Mouse (Mus musculus): Measurements from ENCODE around the gene E2f3. TPM values are rescaled to one million over a fixed set of nuclear protein-coding genes. Genes with fewer than 3 reads are reported as not detected.

The E2f3 gene
- polyA plus RNA-seq, 2 experiments, result 10.2 to 23.6 TPM

DNA sequence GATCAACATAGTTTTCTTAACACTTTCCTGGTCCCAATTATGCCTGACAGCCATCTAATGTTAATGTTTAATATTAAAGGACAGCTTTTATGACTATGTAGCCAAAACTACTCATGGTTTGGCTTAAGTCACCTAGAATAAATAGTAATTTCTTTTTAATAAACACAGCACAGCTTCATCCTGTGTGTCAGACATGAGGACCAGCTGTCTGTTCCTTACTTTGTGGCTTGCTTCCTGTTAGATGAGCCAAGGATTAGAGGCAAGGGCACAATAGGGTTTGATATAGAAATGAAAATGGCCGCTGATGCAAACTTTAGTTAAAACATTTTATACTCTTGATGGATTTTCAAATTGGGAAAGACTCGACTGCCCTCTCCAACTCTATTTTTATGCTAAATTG lies 32.7 kb upstream of the E2f3 start:
- Histone ChIP-seq H3K4me3 (replicated peaks; ENCODE audit: low read length) (no peak overlapping the region), H3K36me3 (ENCODE audit: control insufficient read depth, insufficient read depth, low read length) (no peaks in the 10 kb centered on the region), H3K9me3 (ENCODE audit: control insufficient read depth, low read length) (no peaks in the 10 kb centered on the region), H3K4me1 (ENCODE audit: control insufficient read depth, insufficient read depth, low read length) (no peaks in the 10 kb centered on the region), H3K4me2 (replicated peaks; ENCODE audit: low read depth, low read length, severe bottlenecking) (no peak overlapping the region), H3K27ac (replicated peaks; ENCODE audit: low read depth, low read length) (no peak overlapping the region), H3K27me3 (ENCODE audit: control insufficient read depth, insufficient read depth, low read length) (no peaks in the 10 kb centered on the region), H3K9ac (ENCODE audit: low read depth, low read length, severe bottlenecking) (no peak overlapping the region)
- WGBS, result 79% methylated on average over 2 of the region's 2 CpGs
- no peak for ATAC-seq (ENCODE audit: low FRiP score, low read depth)
- no peak for DNase-seq (ENCODE audit: low spot score)
- no peak for TF ChIP-seq POLR2A (IDR thresholded peaks at IDR 0.05; ENCODE audit: borderline replicate concordance, extremely low read depth, insufficient read depth, insufficient read length)

- Histone ChIP-seq H3K9me3 (ENCODE audit: control insufficient read depth, low read length) (no peaks in the 10 kb centered on the region), H3K27ac (replicated peaks; ENCODE audit: low read depth, low read length) (no peak overlapping the region), H3K4me1 (ENCODE audit: control insufficient read depth, insufficient read depth, low read length) (no peaks in the 10 kb centered on the region), H3K4me3 (replicated peaks; ENCODE audit: low read length) (no peak overlapping the region), H3K27me3 (ENCODE audit: control insufficient read depth, insufficient read depth, low read length) (no peaks in the 10 kb centered on the region), H3K36me3 (ENCODE audit: control insufficient read depth, insufficient read depth, low read length) (no peaks in the 10 kb centered on the region), H3K4me2 (replicated peaks; ENCODE audit: low read depth, low read length, severe bottlenecking) (no peak overlapping the region), H3K9ac (ENCODE audit: low read depth, low read length, severe bottlenecking) (no peak overlapping the region)
- ATAC-seq (ENCODE audit: low FRiP score, low read depth) (no peak), DNase-seq (ENCODE audit: low spot score) (no peak)
- 86% methylated on average over 7 of the region's 7 CpGs for WGBS
- TF ChIP-seq POLR2A (IDR thresholded peaks at IDR 0.05; ENCODE audit: borderline replicate concordance, extremely low read depth, insufficient read depth, insufficient read length), result no peak
Measured at GRCm38 (mm10) chr13:30017611-30018010, 31.7 kb upstream of the E2f3 start.

GRCm38 (mm10) chr13:30014576-30014975 lies 28.7 kb upstream of the E2f3 start:
- Histone ChIP-seq H3K9me3 (ENCODE audit: control insufficient read depth, low read length) (no peaks in the 10 kb centered on the region), H3K27ac (replicated peaks; ENCODE audit: low read depth, low read length) (no peak overlapping the region), H3K9ac (ENCODE audit: low read depth, low read length, severe bottlenecking) (no peak overlapping the region), H3K36me3 (ENCODE audit: control insufficient read depth, insufficient read depth, low read length) (no peaks in the 10 kb centered on the region), H3K4me1 (ENCODE audit: control insufficient read depth, insufficient read depth, low read length) (no peaks in the 10 kb centered on the region), H3K27me3 (ENCODE audit: control insufficient read depth, insufficient read depth, low read length) (no peaks in the 10 kb centered on the region), H3K4me2 (replicated peaks; ENCODE audit: low read depth, low read length, severe bottlenecking) (no peak overlapping the region), H3K4me3 (replicated peaks; ENCODE audit: low read length) (no peak overlapping the region)
- DNase-seq (ENCODE audit: low spot score) (no peak), ATAC-seq (ENCODE audit: low FRiP score, low read depth) (no peak)
- TF ChIP-seq POLR2A (IDR thresholded peaks at IDR 0.05; ENCODE audit: borderline replicate concordance, extremely low read depth, insufficient read depth, insufficient read length), result no peak
- 85% methylated on average over 8 of the region's 8 CpGs for WGBS

GRCm38 (mm10) chr13:30012226-30012625 lies 26.4 kb upstream of the E2f3 start:
- no peak for ATAC-seq (ENCODE audit: low FRiP score, low read depth)
- H3K9me3 ChIP-seq (ENCODE audit: control insufficient read depth, low read length), result no peaks in the 10 kb centered on the region
- no peaks in the 10 kb centered on the region for H3K36me3 ChIP-seq (ENCODE audit: control insufficient read depth, insufficient read depth, low read length)
- no peak overlapping the region for H3K9ac ChIP-seq (ENCODE audit: low read depth, low read length, severe bottlenecking)
- TF ChIP-seq POLR2A (IDR thresholded peaks at IDR 0.05; ENCODE audit: borderline replicate concordance, extremely low read depth, insufficient read depth, insufficient read length), result no peak
- H3K4me2 ChIP-seq (replicated peaks; ENCODE audit: low read depth, low read length, severe bottlenecking), result no peak overlapping the region
- WGBS, result 65% methylated on average over 6 of the region's 6 CpGs
- H3K27me3 ChIP-seq (ENCODE audit: control insufficient read depth, insufficient read depth, low read length), result no peaks in the 10 kb centered on the region
- H3K4me3 ChIP-seq (replicated peaks; ENCODE audit: low read length), result no peak overlapping the region
- no peaks in the 10 kb centered on the region for H3K4me1 ChIP-seq (ENCODE audit: control insufficient read depth, insufficient read depth, low read length)
- no peak for DNase-seq (ENCODE audit: low spot score)
- no peak overlapping the region for H3K27ac ChIP-seq (replicated peaks; ENCODE audit: low read depth, low read length)

DNA sequence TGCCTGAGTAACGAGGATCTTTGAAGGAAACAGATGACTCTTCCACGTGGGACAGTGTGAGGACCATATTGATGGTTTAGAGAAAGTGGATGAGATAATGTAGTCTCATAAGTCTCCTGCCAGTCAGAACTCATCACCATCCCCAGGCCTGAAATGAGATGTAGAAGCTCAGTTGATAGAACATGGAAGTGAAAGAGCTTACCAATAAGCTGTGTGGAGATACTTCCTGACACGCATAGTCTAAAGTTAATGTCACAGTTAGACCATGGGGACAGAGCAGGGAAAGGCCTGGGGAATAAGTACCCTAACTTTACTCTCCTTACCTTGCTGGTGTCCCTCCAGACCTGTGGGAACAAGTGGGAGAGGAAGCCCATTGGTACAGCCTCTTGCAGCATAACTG lies 22.9 kb upstream of the E2f3 start:
- DNase-seq (ENCODE audit: low spot score) (no peak), ATAC-seq (ENCODE audit: low FRiP score, low read depth) (no peak)
- H3K4me3 ChIP-seq (replicated peaks; ENCODE audit: low read length), result no peak overlapping the region
- TF ChIP-seq POLR2A (IDR thresholded peaks at IDR 0.05; ENCODE audit: borderline replicate concordance, extremely low read depth, insufficient read depth, insufficient read length), result no peak
- H3K9ac ChIP-seq (ENCODE audit: low read depth, low read length, severe bottlenecking), result no peak overlapping the region
- no peaks in the 10 kb centered on the region for H3K27me3 ChIP-seq (ENCODE audit: control insufficient read depth, insufficient read depth, low read length)
- H3K4me2 ChIP-seq (replicated peaks; ENCODE audit: low read depth, low read length, severe bottlenecking), result no peak overlapping the region
- no peaks in the 10 kb centered on the region for H3K36me3 ChIP-seq (ENCODE audit: control insufficient read depth, insufficient read depth, low read length)
- no peaks in the 10 kb centered on the region for H3K9me3 ChIP-seq (ENCODE audit: control insufficient read depth, low read length)
- H3K27ac ChIP-seq (replicated peaks; ENCODE audit: low read depth, low read length), result no peak overlapping the region
- H3K4me1 ChIP-seq (ENCODE audit: control insufficient read depth, insufficient read depth, low read length), result no peaks in the 10 kb centered on the region
- whole genome bisulfite sequencing, result 81% methylated on average over 3 of the region's 3 CpGs

- ATAC-seq (ENCODE audit: low FRiP score, low read depth), result no peak
- Histone ChIP-seq H3K9me3 (ENCODE audit: control insufficient read depth, low read length) (no peaks in the 10 kb centered on the region), H3K27me3 (ENCODE audit: control insufficient read depth, insufficient read depth, low read length) (no peaks in the 10 kb centered on the region)
Measured at GRCm38 (mm10) chr13:30005422-30005821, 19.6 kb upstream of the E2f3 start.

More at GRCm38 (mm10) chr13:30005422-30005821, 19.6 kb upstream of the E2f3 start:
- 74% methylated on average over 3 of the region's 3 CpGs for WGBS
- TF ChIP-seq POLR2A (IDR thresholded peaks at IDR 0.05; ENCODE audit: borderline replicate concordance, extremely low read depth, insufficient read depth, insufficient read length), result no peak
- H3K4me1 ChIP-seq (ENCODE audit: control insufficient read depth, insufficient read depth, low read length), result no peaks in the 10 kb centered on the region
- DNase-seq (ENCODE audit: low spot score), result no peak
- H3K9ac ChIP-seq (ENCODE audit: low read depth, low read length, severe bottlenecking), result no peak overlapping the region
- H3K36me3 ChIP-seq (ENCODE audit: control insufficient read depth, insufficient read depth, low read length), result no peaks in the 10 kb centered on the region
- H3K4me2 ChIP-seq (replicated peaks; ENCODE audit: low read depth, low read length, severe bottlenecking), result no peak overlapping the region
- no peak overlapping the region for H3K27ac ChIP-seq (replicated peaks; ENCODE audit: low read depth, low read length)
- no peak overlapping the region for H3K4me3 ChIP-seq (replicated peaks; ENCODE audit: low read length)

Measured in limb, embryonic 14.5 days (tissue).